Mouse (Mus musculus) forebrain, postnatal 0 days (tissue): ENCODE results near the gene Spdef. TPM values are rescaled to one million over a fixed set of nuclear protein-coding genes. Genes with fewer than 3 reads are reported as not detected.

Experiments used
- ATAC-seq: fragments of 200-750 bp; cut with Nextera tagmentation; 2 replicates; pipeline ENCODE4 v1.8.0; 2017; ENCODE audit warnings: mild to moderate bottlenecking, moderate library complexity
- DNase-seq: peaks from one replicate; pipeline ENCODE4 v3.0.0-alpha.2; 2015
- H3K27ac ChIP-seq: fragments of 300-500 bp; sonication (generic); 2 replicates; pipeline ENCODE4 v1.5.1; 2014; ENCODE audit warnings: low read depth, mild to moderate bottlenecking, antibody characterized with exemption, low read length, moderate library complexity, mixed read lengths
- H3K27me3 ChIP-seq: fragments of 300-500 bp; sonication (generic); 2 replicates; pipeline ENCODE4 v1.6.1; 2014; ENCODE audit warnings: mild to moderate bottlenecking, low read length, mixed read lengths; ENCODE audit not compliant: insufficient read depth
- H3K36me3 ChIP-seq: fragments of 300-500 bp; sonication (generic); 2 replicates; pipeline ENCODE4 v1.6.1; 2014; ENCODE audit warnings: mild to moderate bottlenecking, moderate library complexity; ENCODE audit not compliant: insufficient read depth
- H3K4me1 ChIP-seq: fragments of 300-500 bp; sonication (generic); 2 replicates; pipeline ENCODE4 v1.6.1; 2014; ENCODE audit warnings: antibody characterized with exemption; ENCODE audit not compliant: insufficient read depth
- H3K4me2 ChIP-seq: fragments of 300-500 bp; sonication (generic); 2 replicates; pipeline ENCODE4 v1.6.1; 2014; ENCODE audit warnings: low read depth, mild to moderate bottlenecking, moderate library complexity
- H3K4me3 ChIP-seq: fragments of 300-500 bp; sonication (generic); 2 replicates; pipeline ENCODE4 v1.5.1; 2014; ENCODE audit warnings: low read depth, low read length, mixed read lengths
- H3K9ac ChIP-seq: fragments of 300-500 bp; sonication (generic); 2 replicates; pipeline ENCODE4 v1.6.1; 2014; ENCODE audit warnings: mild to moderate bottlenecking
- H3K9me3 ChIP-seq: fragments of 300-500 bp; sonication (generic); 2 replicates; pipeline ENCODE4 v1.6.1; 2016; ENCODE audit warnings: low read length
- CTCF ChIP-seq: sonication (generic); IDR thresholded peaks from 2 replicates; pipeline ENCODE4 v1.5.1; 2016; ENCODE audit warnings: antibody characterized with exemption, control low read depth, low read depth
- WGBS: fragments of 180-500 bp; shearing (Covaris S2); extraction: QIAGEN DNeasy Blood & Tissue Kit; methylation state at CpG from one replicate; pipeline ENCODE4 v1.1.7; 2014; 5-methylcytosine and 5-hydroxymethylcytosine counted together
- polyA plus RNA-seq: library from polyadenylated mRNA; unstranded; fragments of >200 nt; fragmentation: Nextera tagmentation; extraction: Ambion mirVana; gene quantifications from 2 replicates; pipeline ENCODE4 v1.2.1, GENCODE M21; 2015
- total RNA-seq: library from RNA; depleted of rRNA; stranded (reverse); fragments of >200 nt; gene quantifications from 2 replicates; pipeline ENCODE4 v1.2.3, GENCODE M21; 2014

Spdef gene
- total and polyA plus RNA-seq, 2 experiments from 2014 or later, result 2.3 TPM

- no peak overlapping the region for H3K4me3 ChIP-seq
- H3K27me3 ChIP-seq, result no peaks in the 10 kb centered on the region
- H3K4me1 ChIP-seq, result no peaks in the 10 kb centered on the region
- no peak overlapping the region for H3K27ac ChIP-seq
- H3K9ac ChIP-seq, result no peak overlapping the region
- peaks cover 7% of the 10 kb centered on the region; the same call in 1 of the 2 replicates for H3K36me3 ChIP-seq
- TF ChIP-seq CTCF, result no peak
- ATAC-seq (no peak), DNase-seq (no peak)
- no peak overlapping the region for H3K4me2 ChIP-seq
- 92% methylated on average over 6 of the region's 6 CpGs for WGBS
- H3K9me3 ChIP-seq, result no peaks in the 10 kb centered on the region
Measured at GRCm38 (mm10) chr17:27750451-27750942, 21.7 kb upstream of the Spdef start.

DNA sequence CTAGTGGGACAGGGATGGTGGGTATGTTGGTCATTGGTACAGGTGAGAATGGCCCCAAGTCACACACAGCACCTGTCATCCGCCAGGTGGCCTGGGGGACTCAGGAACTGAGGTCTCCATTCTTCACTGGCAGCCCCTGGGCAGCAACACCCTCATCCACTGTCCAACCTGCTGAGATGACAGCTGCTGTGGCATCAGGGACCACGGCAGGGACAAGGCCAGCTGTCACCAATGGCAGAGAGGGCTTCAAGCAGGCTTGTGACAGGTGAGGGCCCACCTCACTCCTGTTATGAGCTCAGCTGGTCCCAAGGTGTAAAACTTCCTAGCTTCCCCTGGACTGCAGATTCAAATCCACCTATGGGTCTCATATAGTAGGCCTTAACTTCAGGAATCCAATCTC lies 19.4 kb upstream of the Spdef start:
- WGBS, result 89% methylated on average over 2 of the region's 2 CpGs
- no peak for ATAC-seq

DNA sequence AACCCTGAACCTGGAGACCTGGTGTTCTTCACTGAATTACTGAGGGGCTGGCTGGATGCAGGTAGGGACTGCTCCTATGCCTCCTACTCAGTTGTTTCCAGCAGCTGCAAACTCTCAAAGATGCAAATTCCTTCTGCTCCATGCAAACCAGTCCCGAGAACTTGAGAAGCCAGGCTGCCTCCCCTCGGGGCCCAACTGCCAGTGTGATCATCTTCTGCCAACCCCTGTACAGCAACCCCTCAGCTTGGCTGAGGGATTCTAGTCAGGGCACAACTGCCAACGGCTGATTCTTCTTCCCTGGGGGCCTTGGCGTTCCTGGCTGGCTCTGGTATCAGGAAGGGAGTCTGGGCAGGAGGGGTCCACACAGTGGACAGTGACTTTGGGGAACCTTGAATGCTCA lies 17.7 kb upstream of the Spdef start:
- Histone ChIP-seq H3K27ac (no peak overlapping the region), H3K4me3 (no peak overlapping the region), H3K4me2 (no peak overlapping the region), H3K36me3 (no peaks in the 10 kb centered on the region; the same call in 1 of the 2 replicates), H3K9me3 (no peaks in the 10 kb centered on the region), H3K9ac (no peak overlapping the region), H3K27me3 (no peaks in the 10 kb centered on the region), H3K4me1 (no peaks in the 10 kb centered on the region)
- TF ChIP-seq CTCF, result no peak
- DNase-seq (no peak), ATAC-seq (no peak)
- 55% methylated on average over 4 of the region's 4 CpGs for WGBS

More for the DNA sequence above, 19.4 kb upstream of the Spdef start:
- no peak overlapping the region for H3K4me2 ChIP-seq
- H3K4me1 ChIP-seq, result no peaks in the 10 kb centered on the region
- H3K36me3 ChIP-seq, result peaks cover 7% of the 10 kb centered on the region; the same call in 1 of the 2 replicates
- no peak overlapping the region for H3K27ac ChIP-seq
- no peak for TF ChIP-seq CTCF
- H3K9ac ChIP-seq, result no peak overlapping the region
- H3K4me3 ChIP-seq, result no peak overlapping the region
- H3K27me3 ChIP-seq, result no peaks in the 10 kb centered on the region
- no peak for DNase-seq
- H3K9me3 ChIP-seq, result no peaks in the 10 kb centered on the region

GRCm38 (mm10) chr17:27740961-27741360 lies 12.2 kb upstream of the Spdef start:
- no peak overlapping the region for H3K9ac ChIP-seq
- H3K36me3 ChIP-seq, result no peaks in the 10 kb centered on the region; the same call in 1 of the 2 replicates
- H3K27me3 ChIP-seq, result no peaks in the 10 kb centered on the region
- H3K27ac ChIP-seq, result no peak overlapping the region
- H3K4me3 ChIP-seq, result no peak overlapping the region
- TF ChIP-seq CTCF, result no peak
- over 99% methylated on average over 6 of the region's 6 CpGs for WGBS
- DNase-seq (no peak), ATAC-seq (no peak)
- H3K9me3 ChIP-seq, result no peaks in the 10 kb centered on the region
- H3K4me2 ChIP-seq, result no peak overlapping the region
- H3K4me1 ChIP-seq, result no peaks in the 10 kb centered on the region

DNA sequence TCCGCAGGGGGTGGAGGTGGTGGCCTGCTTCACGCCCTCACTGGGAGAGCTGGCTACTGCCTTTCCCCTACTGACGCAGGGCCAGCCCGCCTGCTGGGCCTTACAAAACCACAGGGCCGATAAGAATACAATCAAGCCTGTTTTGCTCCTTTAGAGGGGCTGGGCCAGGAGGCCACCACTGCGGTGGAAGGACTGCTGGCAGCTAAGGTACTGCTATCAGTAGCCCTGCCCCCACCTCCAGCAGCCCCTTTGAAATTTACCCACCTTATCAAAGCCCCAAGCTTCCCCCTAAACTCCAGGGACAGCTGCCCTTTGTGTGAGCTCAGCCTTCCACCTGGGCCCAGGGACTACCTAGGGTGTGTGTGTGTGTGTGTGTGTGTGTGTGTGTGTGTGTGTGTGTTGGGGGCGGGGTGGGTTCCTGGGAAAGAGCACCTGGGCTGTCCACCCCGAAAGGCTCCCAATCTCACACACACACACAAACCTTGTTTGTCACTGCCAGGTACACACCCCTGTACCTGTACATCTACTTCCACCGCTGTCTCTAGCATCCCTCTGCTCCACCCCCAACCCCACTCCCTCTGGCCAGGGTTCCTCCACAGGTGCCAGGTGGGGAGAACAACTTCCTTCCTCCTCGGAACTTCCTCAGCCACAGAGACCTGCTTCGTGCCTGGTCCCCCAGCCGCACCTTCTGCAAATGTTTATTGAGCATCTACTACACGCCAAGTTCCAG lies 5.8 kb upstream of the Spdef start:
- Histone ChIP-seq H3K9ac (no peak overlapping the region), H3K4me1 (no peaks in the 10 kb centered on the region), H3K27me3 (no peaks in the 10 kb centered on the region), H3K4me3 (no peak overlapping the region), H3K27ac (no peak overlapping the region), H3K36me3 (no peaks in the 10 kb centered on the region), H3K4me2 (no peak overlapping the region), H3K9me3 (no peaks in the 10 kb centered on the region)
- TF ChIP-seq CTCF, result no peak
- 25% methylated on average over 13 of the region's 13 CpGs for WGBS
- no peak for DNase-seq
- ATAC-seq, result no peak

DNA sequence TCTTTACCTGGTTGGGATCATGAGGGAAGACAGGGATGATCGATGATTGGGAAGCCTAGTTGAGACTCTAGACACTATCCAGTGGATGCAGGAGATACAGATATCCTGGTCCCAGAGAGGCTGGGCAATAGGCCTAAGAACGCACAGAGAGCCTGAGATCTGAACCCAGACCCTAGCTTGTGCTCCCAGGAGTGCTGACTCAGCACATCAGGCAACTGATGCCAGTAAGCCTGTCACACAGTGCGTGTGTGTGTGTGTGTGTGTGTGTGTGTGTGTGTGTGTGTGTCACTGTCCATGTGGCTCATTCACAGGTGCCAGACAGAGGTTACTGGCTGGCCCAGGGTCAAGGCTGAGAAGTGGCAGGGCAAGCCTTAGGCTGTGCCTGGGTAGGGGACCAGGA lies 3.9 kb upstream of the Spdef start:
- DNase-seq, result no peak
- no peak for TF ChIP-seq CTCF
- H3K9me3 ChIP-seq, result no peaks in the 10 kb centered on the region
- H3K27ac ChIP-seq, result no peak overlapping the region
- H3K27me3 ChIP-seq, result no peaks in the 10 kb centered on the region
- ATAC-seq, result no peak
- 83% methylated on average over 3 of the region's 3 CpGs for WGBS
- no peak overlapping the region for H3K4me3 ChIP-seq
- no peaks in the 10 kb centered on the region for H3K36me3 ChIP-seq
- no peak overlapping the region for H3K4me2 ChIP-seq
- no peaks in the 10 kb centered on the region for H3K4me1 ChIP-seq
- no peak overlapping the region for H3K9ac ChIP-seq

- TF ChIP-seq CTCF, result no peak
- Histone ChIP-seq H3K27ac (no peak overlapping the region), H3K9ac (no peak overlapping the region), H3K4me1 (no peaks in the 10 kb centered on the region), H3K27me3 (no peaks in the 10 kb centered on the region), H3K9me3 (no peaks in the 10 kb centered on the region), H3K4me2 (no peak overlapping the region), H3K4me3 (no peak overlapping the region), H3K36me3 (no peaks in the 10 kb centered on the region)
- DNase-seq (no peak), ATAC-seq (no peak)
- WGBS, result 72% methylated on average over 5 of the region's 5 CpGs
Measured at GRCm38 (mm10) chr17:27732152-27732551, 3.4 kb upstream of the Spdef start.
